ENCODE assay signal across 34 mouse cellular contexts in genomic region chr6:129740069-129740721, GRCm38 (mm10). TPM values are rescaled to one million over a fixed set of nuclear protein-coding genes. Genes with fewer than 3 reads are reported as not detected.
A peak's percentile ranks its signal among the peaks of the same experiment; 100 is the strongest.
DNase-seq lines count a peak whose midpoint lies in the region; ATAC-seq and TF ChIP-seq lines count a peak whose summit lies in the region.
"Had no signal": no experiment of that assay in that cellular context is flagged by ENCODE, and none has a peak within 500 bp of the region (broad histone marks: within the 10 kb centered on the region; RNA-seq: fewer than 3 reads in every experiment).

Klri2 (minus strand) TSS chr6:129740484.

- H3K9me3 ChIP-seq in midbrain, postnatal 0 days (ENCODE audit: low read length) = peaks cover 7% of the 10 kb centered on the region; the same call in 1 of the 2 replicates
- H3K9me3 ChIP-seq in forebrain, embryonic 10.5 days = 0 out of 2 replicates have a peak, but pooled peaks cover under 1% of the 10 kb centered on the region
- H3K9me3 ChIP-seq: embryonic facial prominence, embryonic 13.5 days; forebrain, embryonic 13.5 days; heart, embryonic 10.5 days; heart, embryonic 13.5 days; hindbrain, embryonic 12.5 days; hindbrain, embryonic 15.5 days had no signal

- intact Hi-C loops in left cerebral cortex, postnatal 25 days (cut with DNase I) = no loop called here
- intact Hi-C loops in left cerebral cortex, postnatal 36 days (cut with DNase I) = no loop called here

- ATAC-seq in granulocyte monocyte progenitor cell, adult 5-6 weeks (replicated peaks; ENCODE audit: poor library complexity, severe bottlenecking) = peak; percentile 94
- peak; percentile 92 for ATAC-seq in megakaryocyte progenitor cell, adult 5-6 weeks (replicated peaks; ENCODE audit: poor library complexity)
- no peak for ATAC-seq in midbrain, postnatal 0 days (ENCODE audit: low FRiP score)
- ATAC-seq: CD4-positive, CD25-positive, alpha-beta regulatory T cell, adult 4 months; forebrain, embryonic 13.5 days; forebrain, embryonic 16.5 days; Patski had no signal

- DNase-seq in 416B (ENCODE audit: low read depth) = peak; percentile 5
- peak; percentile 3 for DNase-seq in MEL-GATA-1-ER (ENCODE audit: extremely low read depth, low read depth)
- no peak for DNase-seq in left cerebral cortex, postnatal 25 days (ENCODE audit: low spot score in 2 of 2)
- DNase-seq in left cerebral cortex, postnatal 36 days (ENCODE audit: low spot score in 2 of 2) = no peak
- no peak for DNase-seq in midbrain, postnatal 0 days (ENCODE audit: low spot score)
- DNase-seq in forebrain, embryonic 10.5 days (ENCODE audit: extremely low spot score, low spot score) = no peak
- DNase-seq: adrenal gland, postnatal 10 days; adrenal gland, postnatal 36 days; cerebellum, adult 11 months; cerebellum, adult 2 months; cerebellum, adult 9-11 months; cerebellum, postnatal 25 days; embryo, embryonic 11 days; gastrocnemius, adult 2 months; gastrocnemius, postnatal 14 days; heart, adult 18-20 months; heart, postnatal 14 days; heart, postnatal 4 days had no signal

- H3K9ac ChIP-seq in midbrain, postnatal 0 days (replicated peaks; ENCODE audit: low read length, poor library complexity, severe bottlenecking) = no peak within 1 kb of the TSS
- H3K9ac ChIP-seq: embryonic facial prominence, embryonic 13.5 days; forebrain, embryonic 13.5 days; heart, embryonic 13.5 days; hindbrain, embryonic 12.5 days; hindbrain, embryonic 15.5 days had no signal

- no peak within 1 kb of the TSS for H3K4me3 ChIP-seq in midbrain, postnatal 0 days (ENCODE audit: low read depth, low read length)
- no peak within 1 kb of the TSS for H3K4me3 ChIP-seq in forebrain, embryonic 10.5 days
- H3K4me3 ChIP-seq: embryonic facial prominence, embryonic 10.5 days; embryonic facial prominence, embryonic 13.5 days; erythroblast, embryonic 14.5 days; forebrain, embryonic 13.5 days; gastrocnemius, adult 2 months; heart, embryonic 10.5 days; heart, embryonic 13.5 days; hindbrain, embryonic 12.5 days; hindbrain, embryonic 15.5 days had no signal

- WGBS in midbrain, postnatal 0 days = 65% methylated on average over 2 of the region's 2 CpGs
- 72% methylated on average over 2 of the region's 2 CpGs for whole genome bisulfite sequencing in forebrain, embryonic 10.5 days

- no peak for TF ChIP-seq CTCF in midbrain, postnatal 0 days (IDR thresholded peaks at IDR 0.05)

- H3K27me3 ChIP-seq in midbrain, postnatal 0 days (ENCODE audit: insufficient read depth, low read length) = no peaks in the 10 kb centered on the region
- H3K27me3 ChIP-seq in forebrain, embryonic 10.5 days (ENCODE audit: poor library complexity, severe bottlenecking) = no peaks in the 10 kb centered on the region
- H3K27me3 ChIP-seq: embryonic facial prominence, embryonic 13.5 days; forebrain, embryonic 13.5 days; heart, embryonic 13.5 days; hindbrain, embryonic 12.5 days; hindbrain, embryonic 15.5 days; Patski had no signal

- no peak within 1 kb of the TSS for H3K27ac ChIP-seq in midbrain, postnatal 0 days (ENCODE audit: low read depth, low read length)
- no peak within 1 kb of the TSS for H3K27ac ChIP-seq in forebrain, embryonic 10.5 days
- H3K27ac ChIP-seq: embryonic facial prominence, embryonic 10.5 days; embryonic facial prominence, embryonic 13.5 days; forebrain, embryonic 13.5 days; gastrocnemius, adult 2 months; heart, embryonic 10.5 days; heart, embryonic 13.5 days; hindbrain, embryonic 12.5 days; hindbrain, embryonic 15.5 days had no signal

- no peaks in the 10 kb centered on the region for H3K4me1 ChIP-seq in midbrain, postnatal 0 days (ENCODE audit: insufficient read depth, low read length)
- no peaks in the 10 kb centered on the region for H3K4me1 ChIP-seq in forebrain, embryonic 10.5 days
- H3K4me1 ChIP-seq: embryonic facial prominence, embryonic 10.5 days; embryonic facial prominence, embryonic 13.5 days; forebrain, embryonic 13.5 days; heart, embryonic 10.5 days; heart, embryonic 13.5 days; hindbrain, embryonic 12.5 days; hindbrain, embryonic 15.5 days had no signal

- H3K4me2 ChIP-seq in midbrain, postnatal 0 days (ENCODE audit: low read depth, low read length, poor library complexity, severe bottlenecking) = no peak within 1 kb of the TSS
- H3K4me2 ChIP-seq: embryonic facial prominence, embryonic 13.5 days; forebrain, embryonic 13.5 days; heart, embryonic 13.5 days; hindbrain, embryonic 12.5 days; hindbrain, embryonic 15.5 days had no signal

- no peaks in the 10 kb centered on the region for H3K36me3 ChIP-seq in midbrain, postnatal 0 days (ENCODE audit: insufficient read depth, low read length)
- H3K36me3 ChIP-seq in forebrain, embryonic 10.5 days (replicated peaks) = no peaks in the 10 kb centered on the region
- H3K36me3 ChIP-seq: embryonic facial prominence, embryonic 10.5 days; embryonic facial prominence, embryonic 13.5 days; heart, embryonic 10.5 days; heart, embryonic 13.5 days; hindbrain, embryonic 12.5 days; hindbrain, embryonic 15.5 days had no signal

RNA-seq across cellular contexts. Expression of gene Klri2, which starts in this region (rescaled TPM):
- total RNA-seq in granulocyte monocyte progenitor cell, adult 5-6 weeks (2014; fragmentation: Nextera tagmentation) = not detected in 2 replicates
- not detected in 2 replicates for total RNA-seq in granulocyte monocyte progenitor cell, adult 5-6 weeks (2017)
- total RNA-seq in megakaryocyte progenitor cell, adult 5-6 weeks (2015) = 0.15 TPM in 1 of 2 replicates, not detected in the other
- total RNA-seq in megakaryocyte progenitor cell, adult 5-6 weeks (2017) = under 0.01 TPM in 1 of 2 replicates, not detected in the other
- total RNA-seq in left cerebral cortex, postnatal 25 days (2021) = not detected
- total RNA-seq in left cerebral cortex, postnatal 36 days (2021) = not detected
- total RNA-seq in midbrain, postnatal 0 days (2014; rRNA removed) = 0.14 TPM in 1 of 2 replicates, not detected in the other
- polyA plus RNA-seq in midbrain, postnatal 0 days (2015; fragmentation: Nextera tagmentation; extraction: Ambion mirVana) = 0.04 TPM in 1 of 2 replicates, not detected in the other
- not detected in 2 replicates for polyA plus RNA-seq in forebrain, embryonic 10.5 days (2016; fragmentation: Nextera tagmentation; extraction: Ambion mirVana)
- total RNA-seq: adrenal gland, postnatal 10 days; adrenal gland, postnatal 36 days; ES-E14; gastrocnemius, adult 2 months; gastrocnemius, postnatal 14 days; gastrocnemius, postnatal 4 days; heart, adult 18-20 months; heart, postnatal 14 days; heart, postnatal 4 days had no signal
- polyA plus RNA-seq: C2C12; CD4-positive, CD25-positive, alpha-beta regulatory T cell, adult 4 months; cerebellum, adult 2 months; embryonic facial prominence, embryonic 10.5 days; embryonic facial prominence, embryonic 13.5 days; erythroblast, embryonic 14.5 days; forebrain, embryonic 13.5 days; forebrain, embryonic 16.5 days; heart, embryonic 10.5 days; heart, embryonic 13.5 days; hindbrain, embryonic 12.5 days; hindbrain, embryonic 15.5 days; Patski had no signal

Comparison
In these comparisons a context has a peak if more than half of its experiments do, and no peak if none do; other contexts are left out.
1. Peak in ATAC-seq in granulocyte monocyte progenitor cell, adult 5-6 weeks; RNA of the gene not detected or under 1 TPM.
2. Peak in ATAC-seq in megakaryocyte progenitor cell, adult 5-6 weeks; RNA of the gene not detected or under 1 TPM.
3. DNase-seq: peak in 416B (single experiment) and MEL-GATA-1-ER (single experiment); none in left cerebral cortex, postnatal 25 days (0 of 2), left cerebral cortex, postnatal 36 days (0 of 2), midbrain, postnatal 0 days (single experiment) and forebrain, embryonic 10.5 days (single experiment).